Mouse (Mus musculus) ES-Bruce4 (cell line): ENCODE measurements around the gene N4bp2l1.

Experiments used
- CTCF ChIP-seq: IDR thresholded peaks from one replicate; pipeline ENCODE4 v1.8.1; 2011; ENCODE audit warnings: low read depth, low read length
- POLR2A ChIP-seq: IDR thresholded peaks from one replicate; pipeline ENCODE4 v1.8.1; 2011; ENCODE audit warnings: low read length; ENCODE audit not compliant: insufficient read depth

GRCm38 (mm10) chr5:150561376-150561775 is 35.6 kb downstream of the N4bp2l1 start:
- TF ChIP-seq POLR2A, result no peak
- TF ChIP-seq CTCF, result no peak
